Mouse (Mus musculus) adrenal gland, adult 8-10 months (tissue): Measurements from ENCODE around the gene Myl3. TPM values are rescaled to one million over a fixed set of nuclear protein-coding genes. Genes with fewer than 3 reads are reported as not detected.

ENCODE experiments used
- DNase-seq: peaks from one replicate; pipeline ENCODE4 v3.0.0; 2022
- total RNA-seq, 4 experiments: library from RNA; stranded (reverse); gene quantifications; 2 replicates each; pipeline ENCODE4 v1.2.4; 2022

Myl3 gene
- total RNA-seq, 4 experiments from 2014 or later = 0.26 to 0.40 TPM; not detected in 2

- DNase-seq = no peak
These were observed 9.8 kb upstream of the Myl3 start for GRCm38 (mm10) chr9:110731859-110732258.

DNA sequence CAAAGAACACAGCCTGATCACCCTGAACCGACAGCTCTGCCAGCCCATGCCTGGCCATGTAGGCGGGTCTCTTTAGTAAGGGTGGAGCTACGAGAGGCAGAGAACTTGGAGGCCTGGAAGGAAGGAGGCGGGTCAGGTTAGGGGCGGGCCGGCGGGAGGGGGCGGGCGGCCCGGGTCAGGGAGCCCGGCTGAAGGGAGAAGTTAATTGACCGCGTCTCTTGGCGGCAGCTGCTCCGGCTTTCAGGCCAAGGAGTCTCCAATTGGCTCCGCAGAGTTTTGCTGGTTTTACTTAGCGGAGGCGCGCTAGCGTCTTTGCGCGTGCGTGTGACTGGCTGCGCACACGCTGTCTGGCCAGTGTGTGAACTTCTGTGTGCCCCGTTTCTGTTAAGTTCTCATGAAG is 9.0 kb upstream of the Myl3 start:
- DNase-seq = peak; percentile 66

GRCm38 (mm10) chr9:110733102-110733501 is 8.6 kb upstream of the Myl3 start:
- no peak for DNase-seq

DNA sequence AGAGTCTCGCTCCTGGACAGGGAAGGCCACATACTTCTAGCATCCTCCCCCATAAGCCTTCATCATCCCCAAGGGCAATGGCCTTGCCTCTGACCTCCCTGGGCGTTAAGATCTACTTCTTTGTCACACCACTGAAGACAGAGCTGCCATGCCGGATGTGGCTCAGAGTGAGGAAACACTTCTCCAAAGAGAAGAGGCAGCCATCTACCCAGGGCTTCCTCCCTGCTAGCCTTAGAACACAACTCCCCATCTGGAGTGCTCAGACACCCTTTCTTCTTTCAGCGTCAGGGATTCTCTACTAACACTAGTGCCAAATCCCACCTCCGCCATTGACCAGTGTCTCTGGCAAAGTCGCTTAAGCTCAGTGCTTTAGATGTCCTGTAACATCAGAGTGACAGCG is 7.5 kb upstream of the Myl3 start:
- no peak for DNase-seq

DNA sequence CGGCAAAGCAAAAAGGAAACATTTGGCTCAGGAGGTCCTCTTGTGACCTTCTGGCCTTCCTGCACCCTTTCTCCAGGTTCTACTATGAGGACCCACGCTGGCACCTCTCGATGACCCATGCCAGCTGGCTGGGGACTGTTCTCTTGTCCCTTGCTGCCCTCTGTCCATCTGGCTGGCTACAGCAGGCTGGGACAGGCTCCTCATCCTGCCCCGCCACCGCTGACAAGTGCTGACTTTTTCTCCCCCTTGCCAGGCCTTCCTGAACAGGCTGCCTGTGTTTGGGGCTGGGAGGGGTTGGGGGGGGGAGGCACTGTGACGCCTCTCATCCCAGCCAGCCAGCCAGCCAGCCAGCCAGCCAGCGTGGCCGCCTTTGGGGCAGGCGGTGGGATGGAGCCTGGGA is 5.3 kb upstream of the Myl3 start:
- DNase-seq = no peak

DNA sequence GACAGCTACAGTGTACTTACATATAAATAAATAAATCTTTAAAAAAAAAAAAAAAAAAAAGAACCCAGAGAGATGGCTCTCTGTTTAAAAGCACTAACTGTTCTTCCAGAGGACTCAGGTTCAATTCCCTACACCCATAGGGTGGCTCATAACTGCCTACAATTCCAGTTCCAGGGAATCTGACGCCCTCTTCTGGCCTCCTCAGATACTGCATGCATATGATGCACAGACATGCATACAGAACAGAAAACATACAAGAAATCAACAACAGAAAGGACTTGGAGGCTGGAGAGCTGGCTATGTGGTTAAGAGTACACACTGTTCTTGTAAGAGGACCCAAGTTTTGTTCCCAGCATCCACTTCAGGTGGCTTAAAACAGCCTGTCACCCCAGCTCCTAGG is 3.6 kb upstream of the Myl3 start:
- DNase-seq = no peak

DNA sequence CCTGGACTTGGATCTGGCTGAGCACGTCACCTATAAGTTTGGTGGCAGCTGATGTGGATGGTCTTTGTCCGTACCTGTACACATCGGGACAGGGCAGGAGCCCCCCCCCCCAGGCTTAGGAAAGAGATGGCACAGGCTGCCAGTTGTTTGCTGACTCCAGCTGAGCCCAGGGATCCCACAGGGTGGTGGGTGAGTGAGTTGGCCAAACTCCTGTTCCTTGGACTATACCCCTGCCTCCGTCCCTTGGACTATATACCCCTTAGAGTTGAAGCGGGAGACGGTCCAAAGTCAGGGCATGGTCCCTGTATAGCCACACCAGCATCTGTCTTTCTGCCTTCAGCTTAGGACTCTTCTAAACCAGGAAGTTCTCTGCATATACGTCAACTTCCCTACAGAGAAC is 1.7 kb upstream of the Myl3 start:
- no peak for DNase-seq

DNA sequence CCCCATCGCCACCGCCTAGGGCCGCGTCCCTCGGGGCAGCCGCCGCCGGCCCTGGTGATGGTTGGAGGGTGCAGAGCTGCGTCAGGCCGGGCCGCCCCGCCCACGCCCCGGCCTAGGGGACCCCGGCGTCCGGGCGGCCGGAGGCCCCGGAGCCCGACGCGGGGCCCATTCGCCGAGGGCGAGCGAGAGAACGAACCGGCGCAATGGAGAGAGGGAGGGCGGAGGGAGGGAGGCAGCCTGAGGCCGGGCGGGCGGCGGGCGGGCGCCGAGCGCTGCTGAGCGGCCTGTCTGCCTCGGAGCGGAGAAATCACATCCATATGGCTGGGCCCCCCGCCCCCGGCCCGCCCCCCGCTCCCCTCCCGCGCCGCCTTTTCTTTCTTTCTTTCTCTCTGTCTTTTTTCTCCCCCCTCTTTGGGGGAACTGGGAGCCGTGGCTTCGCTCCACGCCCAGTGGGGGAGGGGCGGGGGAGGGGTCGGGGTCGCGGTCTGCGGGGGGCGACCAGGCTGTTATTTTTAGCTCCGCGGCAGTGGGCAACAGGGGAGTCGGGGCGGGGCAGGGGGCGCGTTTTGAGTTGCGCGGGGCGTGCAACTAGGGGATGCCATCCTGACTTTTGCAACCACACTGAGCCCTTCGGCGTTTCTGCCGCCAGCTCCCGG is 762 bp downstream of the Myl3 start:
- no peak for DNase-seq

GRCm38 (mm10) chr9:110742951-110743455 is 1.3 kb downstream of the Myl3 start:
- no peak for DNase-seq

- DNase-seq = no peak
These were observed 2.0 kb downstream of the Myl3 start for GRCm38 (mm10) chr9:110743456-110744323.

DNA sequence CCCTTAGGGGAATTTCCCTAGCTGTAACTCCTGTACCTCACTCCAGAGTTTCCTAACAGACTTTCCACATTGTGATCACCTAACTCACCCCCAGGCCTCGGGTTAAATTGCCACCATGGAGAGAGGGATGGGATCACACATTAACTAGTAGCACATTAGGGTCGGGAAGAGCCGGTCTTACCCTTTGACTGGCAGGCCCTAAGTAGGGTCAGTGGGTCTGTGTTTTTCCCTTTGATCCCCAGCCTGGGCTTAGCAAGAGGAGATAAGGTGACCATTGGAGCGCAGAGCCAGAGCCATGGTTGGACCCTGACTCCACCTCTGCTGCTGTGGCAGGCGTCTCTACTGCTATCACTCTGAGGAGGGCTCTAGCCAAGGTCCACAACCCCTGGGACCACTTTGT is 4.1 kb downstream of the Myl3 start:
- no peak for DNase-seq

DNA sequence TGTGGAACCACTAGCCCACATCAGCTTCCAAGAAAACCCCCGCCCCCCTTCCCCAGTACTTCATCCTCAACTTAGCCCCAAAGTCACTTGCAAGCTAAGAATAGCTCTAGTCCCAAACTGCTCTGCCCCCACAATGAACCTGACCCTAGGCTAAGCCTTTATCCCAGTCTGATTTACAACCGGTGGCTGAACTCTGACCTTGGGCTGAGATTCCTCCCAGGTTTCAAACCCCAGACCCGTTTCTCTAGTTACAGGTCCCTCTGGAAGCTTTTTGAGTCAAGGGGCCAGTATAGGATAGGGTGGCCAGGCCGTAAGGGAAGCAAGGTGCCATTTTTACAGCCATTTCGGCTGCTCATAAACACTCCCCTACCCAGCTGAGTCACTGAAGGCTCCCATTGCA is 4.6 kb downstream of the Myl3 start:
- no peak for DNase-seq

DNA sequence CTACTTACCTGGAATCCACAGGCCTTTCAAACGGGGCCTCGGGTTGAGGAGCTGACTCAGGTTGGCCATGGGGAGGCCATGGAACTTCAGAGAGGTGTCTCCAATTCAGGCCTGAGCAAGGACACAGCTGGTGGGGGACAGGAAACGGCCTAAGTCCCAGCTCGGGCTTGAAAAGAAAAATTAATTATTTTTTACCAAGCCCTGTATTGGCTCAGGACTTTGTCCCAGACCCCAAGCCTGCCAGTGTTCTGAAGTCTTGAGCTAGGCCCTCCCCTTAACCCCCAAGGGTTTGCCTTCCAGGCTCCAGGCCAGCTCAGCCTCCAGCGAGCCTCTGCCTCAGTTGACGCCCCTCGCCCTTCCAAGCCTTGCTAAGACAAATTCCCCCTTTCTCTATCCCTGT is 5.3 kb downstream of the Myl3 start, which contains the start of gene Pth1r:
Gene Pth1r, minus strand, starts transcription at position 185 of the 400 bp plus-strand sequence.
- DNase-seq = no peak

GRCm38 (mm10) chr9:110748451-110748850 is 6.8 kb downstream of the Myl3 start:
- no peak for DNase-seq

DNA sequence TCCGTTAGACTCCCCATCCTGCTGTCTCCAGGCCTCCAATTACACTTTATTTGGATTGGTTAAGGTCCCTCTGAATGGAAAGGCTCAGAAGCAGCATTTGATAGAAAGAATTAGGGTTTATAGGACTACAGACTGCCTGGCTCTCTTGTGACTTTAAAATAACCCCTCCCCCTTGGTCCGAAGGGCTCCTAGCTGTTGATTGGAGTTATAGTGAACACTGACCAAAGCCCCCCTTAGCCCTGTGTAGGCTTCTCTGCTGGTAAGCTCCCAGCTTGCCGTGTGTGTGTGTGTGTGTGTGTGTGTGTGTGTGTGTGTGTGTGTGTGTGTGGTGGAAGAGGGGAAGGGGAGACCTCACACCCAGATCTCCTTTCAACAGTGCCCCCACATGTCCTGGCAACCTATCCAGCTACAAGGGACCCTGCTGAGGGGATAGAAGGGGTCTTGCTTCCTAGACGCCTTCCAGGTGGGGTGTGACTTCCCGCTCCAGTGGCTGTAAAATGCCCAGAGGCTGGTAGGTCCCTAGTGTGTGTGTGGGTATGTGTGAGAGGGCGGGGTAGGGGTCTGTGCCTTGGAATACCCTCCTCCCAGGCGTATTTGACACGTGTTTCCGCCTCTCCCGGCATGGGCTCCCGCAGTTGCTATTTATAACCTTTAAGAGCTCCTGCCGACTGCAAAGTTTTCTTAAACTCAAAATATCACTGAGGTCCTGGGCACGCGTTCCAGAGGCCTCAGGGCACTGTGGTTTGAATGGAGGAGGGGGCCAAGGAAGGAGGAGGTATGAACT is 8.9 kb downstream of the Myl3 start:
- DNase-seq = no peak

- no peak for DNase-seq
These were observed 9.8 kb downstream of the Myl3 start for GRCm38 (mm10) chr9:110751412-110751811.

GRCm38 (mm10) chr9:110752917-110753435 is 11.3 kb downstream of the Myl3 start:
- no peak for DNase-seq

DNA sequence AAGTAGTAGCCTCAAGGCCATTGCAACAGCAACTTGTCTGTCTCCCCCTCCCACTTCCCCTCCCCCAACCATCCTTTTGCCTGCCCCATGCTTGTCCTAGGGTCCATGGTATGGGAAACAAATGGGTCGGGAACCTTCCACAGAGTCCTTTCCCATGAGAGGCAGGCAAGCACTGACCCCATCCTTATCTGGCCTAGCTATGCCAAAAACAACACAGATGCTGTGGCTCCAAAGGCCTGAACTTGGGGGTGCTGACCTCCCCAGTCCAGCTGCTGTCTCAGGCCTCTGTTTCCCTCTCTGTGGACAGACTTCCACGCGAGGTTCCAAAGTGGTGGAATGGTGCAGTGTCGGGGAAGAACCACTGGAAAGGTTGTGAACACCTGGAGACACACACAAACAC is 12.1 kb downstream of the Myl3 start:
- DNase-seq = no peak

DNA sequence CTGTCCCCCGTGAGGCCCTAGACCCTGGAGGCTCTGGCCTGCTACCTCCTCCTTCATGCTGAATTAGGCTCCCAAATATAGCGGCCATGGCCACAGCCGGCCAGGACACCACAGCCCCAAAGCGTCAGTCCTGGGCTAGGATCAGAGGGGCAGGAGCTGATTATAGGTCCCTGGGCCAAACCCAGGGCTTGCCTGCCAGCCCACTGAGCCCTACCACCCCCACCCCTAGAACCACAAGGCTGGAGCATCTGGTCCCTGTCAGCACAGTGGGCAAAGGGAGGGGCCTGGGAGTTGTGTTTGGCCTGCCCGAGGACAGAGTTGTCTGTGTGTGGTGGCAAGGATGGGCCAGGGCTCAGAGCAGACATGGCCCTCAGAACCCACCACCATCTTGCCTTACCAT is 16.2 kb downstream of the Myl3 start:
- no peak for DNase-seq

GRCm38 (mm10) chr9:110758605-110759004 is 16.9 kb downstream of the Myl3 start:
- DNase-seq = peak; percentile 31

DNA sequence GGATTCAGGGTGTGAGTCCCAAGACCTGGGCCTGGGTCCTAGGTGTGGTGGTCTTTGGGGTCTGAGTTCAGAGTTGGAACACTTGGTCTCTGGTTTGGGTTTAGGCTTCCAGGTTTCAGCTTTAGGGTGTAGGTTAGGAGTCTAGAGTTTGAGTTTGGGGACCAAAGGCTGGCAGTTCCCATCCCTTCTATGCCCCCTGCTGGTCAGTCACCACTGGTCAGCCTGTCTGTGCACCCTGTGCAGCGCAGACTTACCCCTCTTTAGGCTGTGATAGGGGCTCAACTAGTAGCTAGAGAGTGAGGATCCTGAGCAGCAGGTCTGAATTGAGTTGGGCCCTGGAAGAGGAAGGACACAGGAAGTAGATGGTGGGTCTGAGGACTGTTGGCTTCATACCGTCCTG is 17.6 kb downstream of the Myl3 start:
- DNase-seq = no peak

GRCm38 (mm10) chr9:110760886-110761285 is 19.2 kb downstream of the Myl3 start:
- DNase-seq = no peak

- DNase-seq = no peak
These were observed 21.1 kb downstream of the Myl3 start for GRCm38 (mm10) chr9:110762763-110763162.
